Mouse (Mus musculus): Measurements from ENCODE around the gene Gtf3c1.
A peak's percentile ranks its signal among the peaks of the same experiment; 100 is the strongest.

Gtf3c1 gene

DNA sequence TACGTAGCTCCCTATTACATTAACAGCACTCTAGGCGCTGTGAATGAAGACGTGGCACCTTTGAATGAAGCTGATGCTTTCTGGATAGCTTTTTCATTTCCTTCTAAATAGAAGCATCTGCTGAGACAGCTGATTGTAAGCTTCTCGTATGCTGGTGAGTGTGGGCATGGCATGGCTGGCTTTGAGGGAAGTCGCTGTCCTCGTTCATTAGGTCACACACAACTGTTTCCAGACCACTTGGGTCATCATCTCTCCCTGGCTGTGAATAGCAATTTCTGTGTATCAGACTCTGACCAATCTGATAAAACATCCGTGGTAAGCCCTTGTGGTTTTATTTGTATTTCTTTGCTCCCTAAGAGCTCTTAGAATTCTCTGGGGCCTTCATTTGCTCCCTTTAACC lies 89.6 kb downstream of the Gtf3c1 start:
- no peak for DNase-seq (ENCODE audit: low read depth, low spot score)

DNA sequence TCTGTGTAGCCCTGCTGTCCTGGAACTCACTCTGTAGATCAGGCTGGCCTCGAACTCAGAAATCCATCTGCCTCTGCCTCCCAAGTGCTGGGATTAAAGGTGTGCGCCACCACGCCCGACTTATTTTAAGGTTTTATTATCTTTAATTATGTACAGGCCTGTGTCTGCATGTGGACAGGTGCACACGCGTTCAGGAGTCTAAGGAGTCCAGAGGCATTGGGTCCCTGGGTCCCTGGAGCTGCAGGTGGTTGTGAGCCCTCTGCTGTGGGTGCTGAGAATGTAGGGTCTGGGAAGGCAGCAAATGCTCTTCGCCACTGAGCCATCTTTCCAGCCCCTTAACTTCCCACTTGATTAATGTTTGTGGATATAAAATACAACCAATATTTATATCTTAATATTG lies 92.1 kb downstream of the Gtf3c1 start:
- DNase-seq (ENCODE audit: low read depth, low spot score) = no peak

DNA sequence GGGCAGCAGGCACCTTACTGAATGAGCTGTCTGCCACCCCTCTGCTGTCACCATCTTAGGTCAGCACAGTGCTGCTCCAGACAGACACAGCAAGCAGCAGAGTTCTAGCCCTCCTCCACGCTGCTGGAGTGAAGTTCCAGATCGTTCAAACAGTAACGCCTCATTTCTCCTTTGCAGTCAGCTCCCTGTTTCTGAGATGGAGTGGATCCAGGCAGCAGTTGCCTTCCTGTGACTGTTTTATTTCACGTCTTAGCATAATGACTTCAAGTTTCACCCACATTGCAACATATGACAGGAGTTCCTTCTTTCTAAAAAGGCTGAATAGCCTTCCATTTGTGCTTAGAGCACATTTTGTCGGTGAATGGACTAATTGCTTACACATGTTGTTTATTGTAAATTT lies 94.0 kb downstream of the Gtf3c1 start:
- DNase-seq (ENCODE audit: low read depth, low spot score) = no peak

GRCm38 (mm10) chr7:125608183-125608688 lies 99.3 kb downstream of the Gtf3c1 start:
- no peak for DNase-seq (ENCODE audit: low read depth, low spot score)

DNA sequence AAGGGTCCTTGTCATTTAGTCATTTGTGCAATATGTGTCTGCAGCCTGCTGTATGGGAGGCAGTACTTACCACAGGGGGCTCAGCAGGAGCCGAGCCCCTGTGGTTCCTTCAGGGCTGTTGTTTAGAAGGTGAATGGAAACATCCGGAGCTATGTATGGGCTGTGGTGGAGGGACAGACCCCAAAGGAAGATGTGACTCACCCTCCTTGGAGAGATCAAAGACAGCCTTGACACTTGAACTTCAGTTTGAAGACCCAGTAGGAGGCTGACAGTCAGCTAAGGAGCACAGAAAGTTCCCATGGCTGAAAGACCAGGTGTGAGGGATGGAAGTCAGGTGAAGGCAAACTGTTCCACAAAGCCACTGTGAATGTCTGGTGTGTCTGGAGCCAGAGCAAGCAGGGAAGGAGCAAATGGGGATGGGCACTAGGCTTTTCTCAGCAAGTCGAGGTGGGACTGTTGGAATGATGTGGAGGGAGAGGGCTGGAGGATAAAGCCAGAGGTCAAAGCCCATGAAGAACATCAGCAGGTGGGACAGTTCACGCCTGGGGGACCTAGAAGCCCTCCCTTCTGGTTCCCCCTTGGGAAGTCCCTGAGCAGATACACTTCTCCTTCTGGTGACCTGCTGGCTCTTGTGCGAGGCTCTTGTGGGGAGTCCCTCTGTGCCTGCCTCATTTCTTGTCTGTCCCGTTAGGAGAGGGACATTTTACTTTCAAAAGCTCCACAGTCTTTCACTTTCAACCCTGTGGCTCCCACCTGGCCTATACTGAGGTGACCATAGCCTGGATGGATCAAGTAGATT lies 100.0 kb downstream of the Gtf3c1 start:
- peak; percentile 69 for DNase-seq (ENCODE audit: low read depth, low spot score)

DNA sequence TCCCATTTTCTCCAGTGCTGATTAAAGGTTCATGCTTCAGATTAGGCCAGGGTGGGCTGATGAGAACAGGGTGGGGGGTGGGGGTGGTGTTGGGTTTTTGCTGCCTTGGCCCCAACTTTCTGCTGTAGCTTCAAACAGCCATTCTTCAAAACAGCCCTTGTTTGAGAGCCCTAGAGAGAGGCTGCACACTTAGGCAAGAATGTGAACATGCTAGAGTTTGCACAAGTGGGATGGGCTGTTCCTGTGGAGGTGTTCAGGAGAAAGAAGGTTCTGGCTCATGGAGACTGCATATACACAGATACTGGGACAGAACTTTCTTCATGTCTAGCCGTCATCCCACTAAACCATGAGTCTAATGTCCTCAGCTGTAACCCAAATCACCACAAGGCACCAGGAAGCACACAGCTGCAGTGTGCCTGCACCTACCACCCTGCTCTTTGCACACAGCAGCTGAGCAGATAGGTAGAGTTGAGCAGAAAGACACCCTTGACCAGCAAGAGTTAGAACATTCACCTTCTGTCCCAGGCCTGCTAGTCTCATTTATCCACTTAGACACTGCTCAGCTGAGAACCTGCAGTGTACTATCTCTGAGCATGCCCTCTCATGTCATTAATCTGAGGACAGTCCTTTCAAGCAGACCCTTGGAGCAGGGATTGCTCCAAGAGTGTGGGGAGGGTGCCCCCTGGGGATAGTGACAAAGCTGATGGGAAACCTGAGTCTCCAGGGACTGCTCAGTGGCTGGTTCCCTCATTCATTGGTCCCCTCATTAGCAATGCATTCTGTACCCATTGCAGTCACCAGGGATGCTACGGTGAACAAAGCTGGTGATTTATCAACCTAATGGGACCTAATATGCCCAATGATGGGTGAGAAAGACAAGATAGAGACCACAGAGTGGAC lies 101.1 kb downstream of the Gtf3c1 start:
- no peak for DNase-seq (ENCODE audit: low read depth, low spot score)

GRCm38 (mm10) chr7:125605725-125606139 lies 101.8 kb downstream of the Gtf3c1 start:
- no peak for DNase-seq (ENCODE audit: low read depth, low spot score)

GRCm38 (mm10) chr7:125604362-125605319 lies 102.9 kb downstream of the Gtf3c1 start:
- no peak for DNase-seq (ENCODE audit: low read depth, low spot score)

DNA sequence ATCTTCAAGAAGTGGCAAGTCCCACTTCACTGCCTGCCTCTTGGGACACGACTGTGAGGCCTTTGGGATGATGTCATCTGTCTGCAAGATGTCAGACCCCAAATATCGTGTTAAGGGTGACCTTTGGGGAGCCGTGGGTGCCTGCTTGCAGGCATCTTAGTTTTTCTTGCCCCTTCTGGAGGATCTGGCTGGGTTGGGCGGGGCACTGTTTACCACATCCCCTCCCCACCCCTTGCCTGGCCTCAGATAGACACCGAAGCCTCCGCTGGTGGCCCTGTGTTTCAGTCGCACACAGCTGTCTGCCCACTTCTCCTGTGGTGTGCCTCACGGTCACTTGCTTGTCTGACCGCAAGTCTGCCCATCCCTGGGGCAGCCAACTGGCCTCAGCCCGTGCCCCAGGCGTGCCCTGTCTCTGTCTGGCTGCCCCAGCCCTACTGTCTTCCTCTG lies 104.4 kb downstream of the Gtf3c1 start, which contains the start of gene Il21r:
Gene Il21r, plus strand, starts transcription at position 245 of the 447 bp plus-strand sequence.
- DNase-seq (ENCODE audit: low read depth, low spot score) = no peak

GRCm38 (mm10) chr7:125601821-125602448 lies 105.6 kb downstream of the Gtf3c1 start:
- no peak for DNase-seq (ENCODE audit: low read depth, low spot score)

GRCm38 (mm10) chr7:125601280-125601670 lies 106.3 kb downstream of the Gtf3c1 start:
- no peak for DNase-seq (ENCODE audit: low read depth, low spot score)

DNA sequence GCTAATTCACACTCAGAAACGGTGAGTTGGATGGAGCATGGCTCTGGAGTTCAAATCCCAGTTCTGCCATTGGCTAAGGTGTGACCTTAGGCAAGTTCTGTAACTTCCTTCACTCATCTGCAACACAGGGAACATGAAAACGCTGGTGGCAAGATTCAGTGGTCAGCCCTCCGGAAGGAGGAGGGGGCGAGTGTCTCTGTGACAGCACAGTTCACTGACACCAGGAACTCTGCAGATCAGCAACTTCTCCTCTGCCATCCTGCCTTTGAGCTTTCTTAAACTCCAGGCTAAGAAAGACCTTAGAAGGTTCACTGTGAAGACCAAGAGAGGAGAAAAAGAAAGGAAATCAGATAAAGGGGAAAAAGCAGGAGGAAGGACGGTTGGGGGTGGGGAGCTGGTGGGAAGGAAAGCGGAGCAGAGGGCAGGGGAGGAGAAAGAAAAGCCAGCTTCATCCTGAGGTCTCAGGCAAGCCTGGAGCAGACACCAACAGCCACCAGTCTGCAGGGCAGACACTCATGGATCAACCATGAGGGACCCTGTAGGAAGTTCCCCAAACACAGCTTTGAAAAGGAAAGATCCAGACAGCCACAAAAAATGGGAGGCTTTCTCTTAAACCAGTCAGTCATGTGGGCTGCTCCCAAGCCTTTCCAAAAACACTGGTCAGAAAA lies 106.8 kb downstream of the Gtf3c1 start:
- DNase-seq (ENCODE audit: low read depth, low spot score) = no peak

DNA sequence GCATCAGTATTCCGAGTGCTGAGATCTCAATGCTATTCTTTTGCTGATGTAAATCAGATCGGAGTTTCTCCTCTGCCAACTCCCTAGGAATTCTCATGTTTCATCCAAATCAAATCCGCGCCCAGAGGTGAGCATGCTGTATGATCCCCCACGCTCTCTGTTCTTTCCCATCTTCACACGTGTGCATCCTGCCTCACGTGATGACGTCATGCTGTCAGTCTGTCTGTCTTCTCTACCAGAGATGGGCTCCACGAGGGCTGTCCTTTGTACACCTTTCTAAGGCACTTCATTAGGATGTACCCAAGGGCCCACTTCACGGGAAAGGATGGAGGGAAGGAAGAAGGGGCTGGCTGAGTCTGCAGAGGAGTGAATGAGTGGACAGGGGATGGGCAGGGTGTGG lies 107.4 kb downstream of the Gtf3c1 start:
- no peak for DNase-seq (ENCODE audit: low read depth, low spot score)

- DNase-seq (ENCODE audit: low read depth, low spot score) = no peak
These were observed 108.1 kb downstream of the Gtf3c1 start for GRCm38 (mm10) chr7:125599373-125599973.

DNA sequence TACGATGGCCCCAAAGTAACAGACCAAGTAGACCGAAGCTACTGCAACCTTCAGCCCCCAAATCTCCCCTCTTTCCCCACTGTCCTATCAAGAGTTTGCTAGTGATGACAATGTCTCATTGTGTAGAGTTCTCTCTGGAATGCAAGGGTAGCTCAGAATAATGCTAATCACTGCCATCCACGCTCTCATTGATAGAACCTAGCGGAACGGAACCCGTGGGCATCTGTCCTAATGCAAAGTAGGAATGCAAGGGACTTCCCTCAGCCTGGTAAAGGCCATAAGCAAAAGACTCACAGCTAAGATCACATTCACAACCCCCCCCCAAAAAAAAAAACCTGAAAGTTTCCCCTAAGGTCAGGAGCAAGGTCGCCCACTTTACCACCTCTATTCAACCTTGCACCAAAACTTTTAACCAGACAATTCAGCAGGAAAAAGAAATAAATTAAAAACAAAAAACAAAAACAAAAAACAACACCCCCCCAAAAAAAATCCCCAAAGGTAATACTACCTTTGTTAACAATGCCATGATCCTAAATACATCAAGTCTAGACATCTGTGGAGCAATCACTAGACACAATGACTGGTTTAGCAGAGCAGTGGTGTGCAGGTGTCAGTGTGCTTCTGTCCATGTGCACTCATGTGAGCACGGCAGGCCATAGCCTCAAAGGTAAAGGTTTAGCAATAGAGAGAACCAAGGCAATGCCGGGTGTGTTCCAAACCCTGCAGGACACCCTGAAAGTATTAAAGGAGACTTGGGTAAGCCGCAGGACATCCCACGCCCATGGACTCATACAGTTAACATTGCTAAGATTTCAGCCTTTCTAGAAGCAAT lies 109.8 kb downstream of the Gtf3c1 start:
- DNase-seq (ENCODE audit: low read depth, low spot score) = no peak

DNA sequence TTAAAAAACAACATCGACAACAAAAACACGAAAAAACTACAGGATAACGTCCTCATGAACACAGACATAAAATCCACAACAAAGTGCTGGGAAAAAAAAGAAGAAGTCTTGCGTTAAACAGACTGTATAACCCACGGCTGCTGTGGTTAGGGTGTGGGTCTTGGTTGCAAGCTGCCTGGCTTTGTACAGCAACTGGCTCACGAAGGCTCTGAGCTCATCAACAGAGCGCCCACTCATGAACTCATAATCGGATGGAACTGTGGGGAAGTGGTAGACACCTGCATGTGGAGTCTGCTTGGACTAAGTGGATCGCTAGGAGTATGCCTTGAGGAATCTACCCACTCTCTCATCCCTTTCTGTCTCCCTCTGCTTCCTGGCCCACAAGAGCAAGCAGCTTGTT lies 110.5 kb downstream of the Gtf3c1 start:
- no peak for DNase-seq (ENCODE audit: low read depth, low spot score)

DNA sequence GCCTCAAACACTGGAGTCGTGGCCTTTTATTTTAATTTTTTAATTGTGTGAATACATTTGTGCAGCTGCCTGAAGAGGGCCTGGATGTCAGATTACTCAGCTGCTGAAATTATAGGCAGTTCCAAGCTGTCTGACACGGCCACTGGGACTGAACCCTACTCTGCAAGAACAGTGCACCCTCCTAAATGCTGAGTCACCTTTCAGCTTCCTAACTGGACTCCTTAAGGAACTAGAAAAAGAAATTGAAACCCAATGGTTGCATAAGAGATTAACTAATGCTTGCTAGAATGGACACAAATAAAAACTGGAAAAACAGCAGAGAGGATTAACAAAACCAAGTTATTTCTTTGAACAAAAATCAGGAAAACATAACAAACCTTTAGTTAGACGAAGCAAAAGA lies 111.2 kb downstream of the Gtf3c1 start:
- DNase-seq (ENCODE audit: low read depth, low spot score) = no peak

DNA sequence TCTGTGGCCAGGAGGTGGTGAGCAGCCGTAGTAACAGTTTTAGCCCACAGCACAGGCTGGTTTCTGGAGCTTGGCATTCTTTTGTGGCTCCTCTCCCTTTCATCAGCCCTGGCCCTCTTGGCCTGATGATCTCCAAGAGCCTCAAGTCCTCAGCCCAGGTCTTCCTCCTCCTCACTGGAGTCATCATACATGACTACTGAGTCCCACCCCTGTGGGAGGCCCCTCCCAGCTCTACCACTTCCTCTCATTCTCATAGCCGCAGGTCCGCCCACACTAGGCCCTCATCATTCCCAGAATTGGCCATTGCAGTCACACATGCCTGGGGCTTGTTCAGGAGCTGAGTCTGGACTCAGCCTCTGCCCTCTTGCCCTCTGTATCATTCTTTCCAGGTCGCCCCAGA lies 113.7 kb downstream of the Gtf3c1 start:
- no peak for DNase-seq (ENCODE audit: low read depth, low spot score)

Data from ZHBTc4 (cell line).